Mouse (Mus musculus) intestine, embryonic 15.5 days (tissue): ENCODE results near the gene Zc3hav1. TPM values are rescaled to one million over a fixed set of nuclear protein-coding genes. Genes with fewer than 3 reads are reported as not detected.

ENCODE experiments used
- ATAC-seq: fragments of 200-750 bp; cut with Nextera tagmentation; 2 replicates; pipeline ENCODE4 v1.8.0; 2017; ENCODE audit warnings: moderate TSS enrichment, moderate library complexity
- H3K27ac ChIP-seq: fragments of 300-500 bp; sonication (generic); 2 replicates; pipeline ENCODE4 v1.5.1; 2015; ENCODE audit warnings: mild to moderate bottlenecking, inconsistent platforms
- H3K27me3 ChIP-seq: fragments of 300-500 bp; sonication (generic); replicated peaks from 2 replicates; pipeline ENCODE4 v1.6.1; 2015; ENCODE audit warnings: inconsistent platforms
- H3K36me3 ChIP-seq: fragments of 300-500 bp; sonication (generic); 2 replicates; pipeline ENCODE4 v1.6.1; 2015; ENCODE audit warnings: inconsistent platforms
- H3K4me1 ChIP-seq: fragments of 300-500 bp; sonication (generic); replicated peaks from 2 replicates; pipeline ENCODE4 v1.6.1; 2015; ENCODE audit warnings: inconsistent platforms
- H3K4me2 ChIP-seq: fragments of 300-500 bp; sonication (generic); replicated peaks from 2 replicates; pipeline ENCODE4 v1.6.1; 2015; ENCODE audit warnings: mild to moderate bottlenecking, inconsistent platforms
- H3K4me3 ChIP-seq: fragments of 300-500 bp; sonication (generic); replicated peaks from 2 replicates; pipeline ENCODE4 v1.5.1; 2015; ENCODE audit warnings: inconsistent platforms
- H3K9ac ChIP-seq: fragments of 300-500 bp; sonication (generic); 2 replicates; pipeline ENCODE4 v1.6.1; 2015; ENCODE audit warnings: inconsistent platforms
- H3K9me3 ChIP-seq: fragments of 300-500 bp; sonication (generic); 2 replicates; pipeline ENCODE4 v1.6.1; 2016; ENCODE audit warnings: inconsistent platforms
- WGBS: fragments of 180-500 bp; shearing (Covaris S2); methylation state at CpG from one replicate; pipeline ENCODE4 v1.1.7; 2015; 5-methylcytosine and 5-hydroxymethylcytosine counted together
- polyA plus RNA-seq: library from polyadenylated mRNA; unstranded; fragments of >200 nt; fragmentation: Nextera tagmentation; extraction: Ambion mirVana; gene quantifications from 2 replicates; pipeline ENCODE4 v1.2.1, GENCODE M21; 2015

Gene Zc3hav1
- polyA plus RNA-seq, 1 experiment from 2014 or later, result 13.9 TPM

DNA sequence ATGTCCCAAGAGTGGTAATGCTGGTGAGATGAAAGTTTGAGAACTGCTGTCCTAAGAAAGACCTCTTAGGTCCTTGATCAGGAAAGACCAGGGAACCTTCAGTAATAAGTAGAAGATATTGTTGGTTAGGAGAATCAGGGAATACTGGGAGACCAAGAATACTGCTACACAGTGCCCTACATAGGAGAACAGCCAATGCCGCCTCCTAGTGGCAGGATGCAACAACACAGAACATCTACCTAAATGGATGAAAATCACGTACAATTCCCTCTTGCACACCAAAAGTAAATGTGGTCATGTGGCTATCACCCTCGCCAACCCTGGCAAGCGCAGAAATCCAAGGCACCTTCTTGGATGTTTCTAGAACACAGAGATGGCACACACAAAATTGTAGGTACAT is 27.8 kb downstream of the Zc3hav1 start:
- H3K27me3 ChIP-seq, result no peaks in the 10 kb centered on the region
- H3K4me2 ChIP-seq, result no peak overlapping the region
- 0 out of 2 replicates have a peak, but pooled peaks have one; percentile 49 for ATAC-seq
- 28% methylated on average over 4 of the region's 4 CpGs for WGBS
- H3K4me1 ChIP-seq, result no peaks in the 10 kb centered on the region
- H3K36me3 ChIP-seq, result no peaks in the 10 kb centered on the region
- no peaks in the 10 kb centered on the region for H3K9me3 ChIP-seq
- no peak overlapping the region for H3K9ac ChIP-seq
- H3K27ac ChIP-seq, result no peak overlapping the region
- no peak overlapping the region for H3K4me3 ChIP-seq

DNA sequence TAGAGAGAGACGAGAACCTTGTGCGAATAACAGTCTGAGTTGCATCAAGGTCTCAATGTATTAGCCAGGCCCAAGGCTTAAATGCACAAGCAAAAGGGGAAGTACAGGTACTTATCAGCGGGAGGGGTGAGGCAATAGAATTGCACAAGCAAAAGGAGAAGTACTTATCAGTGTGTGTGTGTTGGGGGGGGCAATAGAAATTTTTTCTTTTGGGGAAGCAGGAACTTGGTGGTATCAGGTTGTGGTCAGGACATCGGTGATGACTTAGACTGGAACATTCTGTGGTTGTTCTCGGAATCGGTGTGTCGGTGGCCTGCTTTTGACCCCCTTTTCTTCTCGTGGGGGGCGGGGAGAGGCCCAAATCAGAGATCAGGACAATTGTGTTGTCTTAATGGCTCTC is 33.8 kb downstream of the Zc3hav1 start:
- Histone ChIP-seq H3K9me3 (no peaks in the 10 kb centered on the region), H3K4me3 (no peak overlapping the region), H3K9ac (no peak overlapping the region), H3K27ac (no peak overlapping the region), H3K36me3 (no peaks in the 10 kb centered on the region), H3K27me3 (no peaks in the 10 kb centered on the region), H3K4me2 (no peak overlapping the region), H3K4me1 (no peaks in the 10 kb centered on the region)
- ATAC-seq, result no peak
- 95% methylated on average over 9 of the region's 9 CpGs for WGBS

DNA sequence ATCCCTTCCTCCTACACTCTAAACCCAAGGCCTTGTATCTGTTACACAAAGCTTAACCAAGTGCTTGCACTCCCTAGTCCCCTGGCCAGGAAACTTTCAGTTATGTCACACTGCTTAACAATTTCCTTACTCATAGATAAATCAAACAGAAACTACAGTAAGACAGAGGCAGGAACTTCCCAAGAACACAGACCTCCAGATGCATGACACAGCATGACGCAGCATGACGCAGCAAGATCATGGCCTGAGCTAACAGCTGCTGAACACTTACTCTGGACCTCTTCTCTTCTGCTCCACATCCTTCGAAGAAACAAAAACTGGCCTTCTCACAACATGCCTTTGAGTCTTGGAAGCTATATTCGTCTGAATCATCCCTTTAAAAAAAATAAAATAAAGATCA is 38.4 kb downstream of the Zc3hav1 start:
- no peak overlapping the region for H3K27ac ChIP-seq
- no peak for ATAC-seq
- H3K9me3 ChIP-seq, result no peaks in the 10 kb centered on the region
- WGBS, result 89% methylated on average over 4 of the region's 4 CpGs
- no peaks in the 10 kb centered on the region for H3K4me1 ChIP-seq
- H3K4me2 ChIP-seq, result no peak overlapping the region
- H3K9ac ChIP-seq, result no peak overlapping the region
- H3K36me3 ChIP-seq, result no peaks in the 10 kb centered on the region
- no peaks in the 10 kb centered on the region for H3K27me3 ChIP-seq
- no peak overlapping the region for H3K4me3 ChIP-seq

DNA sequence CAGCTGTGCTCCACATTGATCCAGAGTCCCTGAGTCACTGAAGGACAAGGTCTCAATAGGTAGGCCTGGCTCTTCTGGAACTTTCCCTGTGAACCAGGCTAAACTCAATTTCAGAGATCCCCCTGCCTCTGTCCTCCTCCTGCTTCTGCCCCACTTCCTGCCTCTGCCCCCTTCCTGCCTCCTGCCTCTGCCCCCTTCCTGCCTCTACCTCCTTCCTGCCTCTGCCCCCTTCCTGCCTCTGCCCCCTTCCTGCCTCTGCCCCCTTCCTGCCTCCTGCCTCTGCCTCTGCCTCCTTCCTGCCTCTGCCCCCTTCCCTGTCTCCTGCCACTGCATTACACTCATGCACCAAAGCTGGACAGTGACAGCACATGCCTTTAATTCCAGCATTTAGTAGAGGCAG is 44.7 kb downstream of the Zc3hav1 start:
- H3K27me3 ChIP-seq, result no peaks in the 10 kb centered on the region
- no peaks in the 10 kb centered on the region for H3K4me1 ChIP-seq
- H3K36me3 ChIP-seq, result 0 out of 2 replicates have a peak, but pooled peaks cover 8% of the 10 kb centered on the region
- ATAC-seq, result no peak
- H3K4me3 ChIP-seq, result no peak overlapping the region
- no peak overlapping the region for H3K27ac ChIP-seq
- H3K4me2 ChIP-seq, result no peak overlapping the region
- H3K9ac ChIP-seq, result no peak overlapping the region
- no peaks in the 10 kb centered on the region for H3K9me3 ChIP-seq

DNA sequence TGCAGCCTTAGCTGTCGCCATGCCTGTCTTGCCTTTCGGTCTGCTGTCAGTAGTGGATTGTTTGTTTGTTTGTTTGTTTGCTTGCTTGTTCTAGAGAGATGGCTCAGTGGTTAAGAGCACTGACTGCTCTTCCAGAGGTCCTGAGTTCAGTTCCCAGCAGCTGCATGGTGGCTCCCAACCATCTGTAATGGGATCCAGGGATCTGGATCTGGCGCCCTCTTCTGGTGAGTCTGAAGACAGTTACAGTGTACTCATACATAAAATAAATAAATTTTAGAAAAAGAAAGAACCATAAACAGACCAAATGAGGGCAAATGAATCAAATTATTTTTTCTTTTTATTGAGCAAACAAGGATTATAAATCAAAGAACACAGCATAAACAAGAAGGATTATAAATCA is 49.4 kb downstream of the Zc3hav1 start:
- ATAC-seq, result no peak
- Histone ChIP-seq H3K4me1 (no peaks in the 10 kb centered on the region), H3K4me2 (no peak overlapping the region), H3K4me3 (no peak overlapping the region), H3K9ac (no peak overlapping the region), H3K27me3 (no peaks in the 10 kb centered on the region), H3K9me3 (no peaks in the 10 kb centered on the region), H3K36me3 (0 out of 2 replicates have a peak, but pooled peaks cover 11% of the 10 kb centered on the region), H3K27ac (no peak overlapping the region)
- 77% methylated on average over 3 of the region's 3 CpGs for WGBS

DNA sequence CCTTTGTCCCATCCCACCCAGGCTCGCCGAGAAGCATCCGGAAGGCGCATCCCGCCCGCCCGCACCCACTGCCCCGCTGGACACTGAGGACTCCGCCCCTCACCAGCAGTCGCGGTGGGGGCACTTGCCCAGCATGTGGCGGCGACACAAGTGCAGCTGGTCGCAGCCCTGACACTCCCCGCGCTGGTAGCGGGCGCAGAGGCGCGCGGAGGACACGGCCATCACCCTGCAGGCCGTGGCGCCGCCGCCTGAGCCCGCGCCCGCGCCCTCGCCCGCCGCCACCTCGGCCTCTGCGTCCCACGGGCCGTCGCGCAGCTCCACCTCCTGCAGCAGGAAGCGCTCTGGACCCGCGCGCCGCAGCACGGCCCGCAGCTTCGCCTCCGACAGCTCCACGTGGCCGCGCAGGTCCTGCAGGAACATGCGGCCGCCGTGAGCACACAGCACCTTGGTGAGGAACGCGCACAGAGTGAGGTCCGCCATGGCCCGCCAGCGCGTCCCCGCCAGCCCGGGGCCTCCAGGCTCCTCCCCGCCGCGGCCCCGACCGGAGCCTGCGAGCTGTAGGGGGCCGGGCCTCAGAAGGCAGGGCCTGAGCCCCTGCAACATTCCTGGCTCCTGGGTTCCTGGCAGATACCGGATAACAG is 55.5 kb downstream of the Zc3hav1 start, which contains the start of gene Zc3hav1l:
Zc3hav1l (minus strand) TSS at position 499 of the 641 bp plus-strand sequence.
- peaks cover 22% of the 10 kb centered on the region for H3K36me3 ChIP-seq
- peak within 1 kb of the TSS; percentile 77 for H3K4me2 ChIP-seq
- under 1% methylated on average over 70 of the region's 70 CpGs for WGBS
- H3K9ac ChIP-seq, result peak within 1 kb of the TSS; percentile 97
- H3K9me3 ChIP-seq, result no peaks in the 10 kb centered on the region
- no peaks in the 10 kb centered on the region for H3K27me3 ChIP-seq
- ATAC-seq, result peak; percentile 98
- H3K27ac ChIP-seq, result peak within 1 kb of the TSS; percentile 98
- peaks cover 7% of the 10 kb centered on the region for H3K4me1 ChIP-seq
- H3K4me3 ChIP-seq, result peak within 1 kb of the TSS; percentile 90

DNA sequence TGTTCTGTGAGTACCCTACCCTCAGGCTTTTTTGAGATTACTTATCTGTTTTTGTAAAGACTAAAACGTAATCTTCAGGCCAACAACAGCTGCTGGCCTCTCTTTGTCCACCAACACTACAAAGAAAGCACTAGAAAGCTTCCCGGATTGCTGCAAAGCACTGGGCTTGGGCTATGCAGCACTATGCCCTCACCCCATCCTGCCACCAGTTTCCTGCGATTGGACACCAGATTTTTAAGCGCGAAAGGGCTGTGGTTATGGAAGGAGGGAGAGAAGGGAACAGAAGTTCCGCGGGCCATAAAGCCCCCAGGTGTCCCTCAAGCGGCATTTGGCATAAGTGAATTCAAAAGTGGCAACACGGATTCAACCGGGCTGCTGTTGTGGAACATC is 56.2 kb downstream of the Zc3hav1 start:
- peaks cover 23% of the 10 kb centered on the region for H3K36me3 ChIP-seq
- peak overlapping the region; percentile 98 for H3K27ac ChIP-seq
- under 1% methylated on average over 10 of the region's 10 CpGs for WGBS
- H3K9me3 ChIP-seq, result no peaks in the 10 kb centered on the region
- H3K9ac ChIP-seq, result peak overlapping the region; percentile 97
- peak; percentile 54 for ATAC-seq
- peaks cover 7% of the 10 kb centered on the region for H3K4me1 ChIP-seq
- H3K4me2 ChIP-seq, result peak overlapping the region; percentile 77
- H3K4me3 ChIP-seq, result peak overlapping the region; percentile 90
- no peaks in the 10 kb centered on the region for H3K27me3 ChIP-seq

DNA sequence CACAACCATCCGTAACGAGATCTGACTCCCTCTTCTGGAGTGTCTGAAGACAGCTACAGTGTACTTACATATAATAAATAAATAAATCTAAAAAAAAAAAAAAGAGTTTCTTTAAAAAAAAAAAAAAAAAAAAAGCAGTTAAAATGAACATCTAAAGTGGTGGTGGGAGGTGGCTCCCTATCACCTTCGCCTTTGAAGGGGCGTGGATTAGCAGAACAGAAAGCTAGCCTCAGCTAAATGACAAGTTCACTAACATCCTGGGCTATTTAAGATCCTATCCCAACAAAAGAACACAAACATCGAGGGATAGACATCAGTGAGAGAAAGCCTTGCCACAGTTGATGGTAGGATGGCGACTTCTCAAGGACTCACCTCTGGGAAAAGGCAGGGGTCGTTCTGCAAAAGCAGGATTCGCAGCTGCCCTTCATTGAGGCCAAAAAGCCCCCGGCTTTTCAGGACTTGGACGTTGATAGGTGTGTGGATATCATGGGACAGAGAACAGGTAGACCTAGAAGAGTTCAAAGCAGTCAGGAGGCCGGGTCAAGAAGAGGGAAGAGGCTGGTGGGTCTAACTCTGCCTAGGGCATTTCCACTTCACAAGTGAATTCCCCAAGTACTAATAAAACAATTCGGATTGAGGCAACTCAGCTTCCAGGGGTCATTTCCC is 56.7 kb downstream of the Zc3hav1 start:
- no peaks in the 10 kb centered on the region for H3K27me3 ChIP-seq
- peaks cover 23% of the 10 kb centered on the region for H3K36me3 ChIP-seq
- no peak for ATAC-seq
- H3K9me3 ChIP-seq, result no peaks in the 10 kb centered on the region
- WGBS, result 30% methylated on average over 12 of the region's 12 CpGs
- H3K4me1 ChIP-seq, result peaks cover 7% of the 10 kb centered on the region
- H3K4me3 ChIP-seq, result peak overlapping the region; percentile 90
- H3K9ac ChIP-seq, result peak overlapping the region; percentile 97
- H3K4me2 ChIP-seq, result peak overlapping the region; percentile 77
- H3K27ac ChIP-seq, result peak overlapping the region; percentile 98

DNA sequence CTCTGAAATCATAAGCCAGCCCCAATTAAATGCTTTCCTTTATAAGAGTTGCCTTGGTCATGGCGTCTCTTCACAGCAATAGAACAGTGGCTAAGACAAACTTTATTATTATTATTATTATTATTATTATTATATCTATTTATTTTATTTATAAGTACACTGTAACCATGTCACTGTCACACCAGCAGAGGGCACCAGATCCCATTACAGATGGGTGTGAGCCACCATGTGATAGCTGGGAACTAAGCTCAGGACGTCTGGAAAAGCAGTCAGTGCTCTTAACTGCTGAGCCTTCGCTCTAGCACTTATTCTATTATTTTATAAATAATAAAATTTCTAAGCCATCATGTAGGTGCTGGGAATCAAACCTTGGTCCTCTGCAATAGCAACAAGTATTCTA is 60.7 kb downstream of the Zc3hav1 start:
- H3K4me2 ChIP-seq, result no peak overlapping the region
- H3K4me1 ChIP-seq, result peaks cover 4% of the 10 kb centered on the region
- H3K9me3 ChIP-seq, result no peaks in the 10 kb centered on the region
- no peak overlapping the region for H3K9ac ChIP-seq
- no peak overlapping the region for H3K27ac ChIP-seq
- 72% methylated on average over 3 of the region's 3 CpGs for WGBS
- peaks cover 34% of the 10 kb centered on the region for H3K36me3 ChIP-seq
- H3K27me3 ChIP-seq, result no peaks in the 10 kb centered on the region
- ATAC-seq, result no peak
- no peak overlapping the region for H3K4me3 ChIP-seq

DNA sequence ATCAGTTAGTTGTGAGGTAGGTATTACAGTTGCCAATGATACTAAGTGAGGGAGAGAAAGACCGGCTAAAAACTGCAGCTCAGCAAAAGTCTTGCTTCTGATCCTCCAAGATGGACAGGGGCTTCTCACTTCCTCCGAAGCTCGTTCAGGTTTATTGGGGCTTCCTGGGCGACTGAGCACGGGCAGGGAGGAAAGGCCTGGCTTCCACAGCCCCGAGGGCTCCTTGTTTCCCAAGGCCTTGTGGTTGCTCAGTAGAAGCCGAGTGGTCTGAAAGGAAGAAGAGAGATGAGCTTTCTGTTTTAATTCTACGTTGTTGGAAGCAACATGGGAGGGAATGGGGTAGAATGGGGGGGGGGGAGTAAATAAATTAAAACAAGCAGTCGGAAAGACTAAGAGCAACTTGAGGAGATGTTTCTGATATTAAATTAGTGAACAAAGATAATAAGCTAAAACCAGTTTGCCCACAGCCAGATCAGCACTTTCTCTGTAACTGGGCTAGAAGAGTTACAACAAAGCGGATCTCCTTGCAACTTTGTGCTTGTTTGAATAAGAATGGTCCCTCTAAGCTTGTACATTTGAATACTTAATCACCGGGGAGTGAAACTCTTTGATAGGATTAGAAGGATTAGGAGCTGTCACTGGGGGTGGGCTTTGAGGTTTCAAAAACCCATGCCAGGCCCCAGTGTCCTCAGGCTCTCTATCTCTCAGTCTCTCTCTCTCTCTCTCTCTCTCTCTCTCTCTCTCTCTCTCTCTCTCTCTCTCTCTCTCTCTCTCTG is 61.3 kb downstream of the Zc3hav1 start:
- Histone ChIP-seq H3K36me3 (peaks cover 34% of the 10 kb centered on the region), H3K27me3 (no peaks in the 10 kb centered on the region), H3K4me1 (peaks cover 4% of the 10 kb centered on the region), H3K4me3 (no peak overlapping the region), H3K4me2 (no peak overlapping the region), H3K9me3 (no peaks in the 10 kb centered on the region), H3K27ac (no peak overlapping the region), H3K9ac (no peak overlapping the region)
- 68% methylated on average over 11 of the region's 11 CpGs for WGBS
- ATAC-seq, result no peak

DNA sequence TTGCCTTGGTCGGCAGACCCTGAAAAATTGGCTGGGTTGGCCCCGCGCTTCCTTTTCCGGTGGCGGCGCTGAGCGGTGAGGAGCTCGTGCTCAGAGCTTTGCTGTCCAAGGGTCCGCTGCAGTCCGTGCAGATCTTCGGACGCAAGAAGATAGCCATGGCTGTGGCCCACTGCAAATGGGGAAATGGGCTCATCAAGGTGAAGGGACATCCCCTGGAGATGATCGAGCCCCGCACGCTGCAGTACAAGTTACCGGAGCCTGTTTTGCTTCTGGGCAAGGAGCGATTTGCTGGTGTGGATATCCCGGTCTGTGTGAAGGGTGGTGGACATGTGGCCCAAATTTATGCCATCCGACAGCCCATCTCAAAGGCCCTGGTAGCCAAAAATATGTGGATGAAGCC is 70.0 kb downstream of the Zc3hav1 start:
- no peak overlapping the region for H3K4me2 ChIP-seq
- no peak for ATAC-seq
- no peak overlapping the region for H3K9ac ChIP-seq
- H3K36me3 ChIP-seq, result peaks cover 25% of the 10 kb centered on the region
- no peak overlapping the region for H3K4me3 ChIP-seq
- no peak overlapping the region for H3K27ac ChIP-seq
- no peaks in the 10 kb centered on the region for H3K4me1 ChIP-seq
- WGBS, result 97% methylated on average over 19 of the region's 19 CpGs
- no peaks in the 10 kb centered on the region for H3K27me3 ChIP-seq
- H3K9me3 ChIP-seq, result peaks cover 7% of the 10 kb centered on the region; the same call in 1 of the 2 replicates

DNA sequence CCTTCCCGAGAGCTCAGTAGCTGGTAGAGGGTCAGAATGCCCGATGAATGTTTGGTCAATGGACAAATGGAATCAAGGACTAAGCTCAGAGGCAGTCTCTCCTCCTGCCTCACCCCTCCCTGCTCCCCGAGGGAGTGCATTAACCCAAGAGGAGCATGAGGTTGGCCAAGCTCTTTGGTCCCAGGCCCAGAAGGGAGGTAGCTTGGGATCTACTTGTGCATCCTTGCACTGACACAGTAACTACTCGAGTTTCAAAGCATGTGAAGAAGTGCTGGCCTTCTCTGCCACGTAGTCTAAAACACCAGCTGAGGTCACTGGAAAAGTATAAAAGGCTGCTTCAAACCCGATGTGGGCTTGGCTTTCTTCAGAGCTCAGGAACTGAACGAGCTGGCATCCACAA is 89.9 kb downstream of the Zc3hav1 start:
- H3K9me3 ChIP-seq, result no peaks in the 10 kb centered on the region
- no peak overlapping the region for H3K4me2 ChIP-seq
- H3K27me3 ChIP-seq, result no peaks in the 10 kb centered on the region
- H3K4me1 ChIP-seq, result no peaks in the 10 kb centered on the region
- no peak overlapping the region for H3K27ac ChIP-seq
- 77% methylated on average over 7 of the region's 7 CpGs for WGBS
- H3K4me3 ChIP-seq, result no peak overlapping the region
- ATAC-seq, result no peak
- no peak overlapping the region for H3K9ac ChIP-seq
- H3K36me3 ChIP-seq, result no peaks in the 10 kb centered on the region
